Mouse (Mus musculus) frontal cortex, postnatal 14 days (tissue): ENCODE measurements around the gene Opcml.

Experiments used
- DNase-seq, 2 experiments: peaks; one replicate each; pipeline ENCODE4 v3.0.0; 2022; ENCODE audit warnings: low spot score in 2 of 2

The Opcml gene

GRCm38 (mm10) chr9:28153748-28154147 lies 363.2 kb downstream of the Opcml start:
- no peak for DNase-seq

GRCm38 (mm10) chr9:28157092-28157491 lies 366.5 kb downstream of the Opcml start:
- DNase-seq = no peak

- DNase-seq = no peak
Observed at GRCm38 (mm10) chr9:28160953-28161352, 370.4 kb downstream of the Opcml start.

- DNase-seq = no peak
Observed at GRCm38 (mm10) chr9:28163946-28164345, 373.4 kb downstream of the Opcml start.

- peak in 1 of 2 experiments; percentile 45 for DNase-seq
Observed at GRCm38 (mm10) chr9:28171890-28172289, 381.3 kb downstream of the Opcml start.

GRCm38 (mm10) chr9:28177052-28177451 lies 386.5 kb downstream of the Opcml start:
- DNase-seq = no peak

GRCm38 (mm10) chr9:28178123-28178887 lies 387.7 kb downstream of the Opcml start:
- no peak for DNase-seq

GRCm38 (mm10) chr9:28181916-28182315 lies 391.3 kb downstream of the Opcml start:
- no peak for DNase-seq

- DNase-seq = no peak
Observed at GRCm38 (mm10) chr9:28190226-28190625, 399.7 kb downstream of the Opcml start.

- no peak for DNase-seq
Observed at GRCm38 (mm10) chr9:28190751-28191150, 400.2 kb downstream of the Opcml start.

GRCm38 (mm10) chr9:28196550-28196949 lies 406.0 kb downstream of the Opcml start:
- DNase-seq = no peak

GRCm38 (mm10) chr9:28197061-28197460 lies 406.5 kb downstream of the Opcml start:
- DNase-seq = no peak

- peak; percentile 32 to 68 for DNase-seq
Observed at GRCm38 (mm10) chr9:28197631-28198030, 407.1 kb downstream of the Opcml start.

GRCm38 (mm10) chr9:28198106-28198694 lies 407.6 kb downstream of the Opcml start:
- DNase-seq = no peak

GRCm38 (mm10) chr9:28207441-28207840 lies 416.9 kb downstream of the Opcml start:
- DNase-seq = no peak

GRCm38 (mm10) chr9:28208696-28209095 lies 418.1 kb downstream of the Opcml start:
- DNase-seq = no peak

- no peak for DNase-seq
Observed at GRCm38 (mm10) chr9:28211877-28212276, 421.3 kb downstream of the Opcml start.

GRCm38 (mm10) chr9:28213893-28214292 lies 423.3 kb downstream of the Opcml start:
- DNase-seq = no peak

- no peak for DNase-seq
Observed at GRCm38 (mm10) chr9:28218026-28218646, 427.6 kb downstream of the Opcml start.

- no peak for DNase-seq
Observed at GRCm38 (mm10) chr9:28222726-28223125, 432.2 kb downstream of the Opcml start.

- DNase-seq = no peak
Observed at GRCm38 (mm10) chr9:28225824-28226569, 435.4 kb downstream of the Opcml start.

- DNase-seq = no peak
Observed at GRCm38 (mm10) chr9:28226570-28226951, 436.0 kb downstream of the Opcml start.
